Mouse (Mus musculus) testis, postnatal 14 days (tissue): ENCODE results near the gene Frmd7.

Experiments
- DNase-seq: peaks from one replicate; pipeline ENCODE4 v3.0.0; 2021; ENCODE audit warnings: low spot score

Frmd7 gene

DNA sequence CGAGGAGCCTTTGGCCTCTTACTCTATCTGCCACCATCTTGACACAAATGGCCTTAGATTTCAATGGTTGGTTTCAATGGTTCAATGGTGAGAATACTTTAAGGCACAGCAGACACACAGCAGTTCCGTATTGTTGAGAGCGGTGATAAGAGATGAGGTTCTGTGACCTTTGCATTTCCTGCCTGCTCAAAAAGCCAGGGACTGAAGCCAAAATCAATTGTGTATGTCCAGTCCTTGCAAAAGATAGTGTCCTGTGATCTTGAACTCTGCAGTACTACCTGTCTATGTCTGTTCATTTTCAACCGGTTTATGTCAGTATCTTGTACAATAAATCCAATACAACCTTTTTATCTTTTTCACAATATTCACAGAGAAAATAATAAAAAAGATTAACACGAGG lies 77.8 kb downstream of the Frmd7 start:
- no peak for DNase-seq

DNA sequence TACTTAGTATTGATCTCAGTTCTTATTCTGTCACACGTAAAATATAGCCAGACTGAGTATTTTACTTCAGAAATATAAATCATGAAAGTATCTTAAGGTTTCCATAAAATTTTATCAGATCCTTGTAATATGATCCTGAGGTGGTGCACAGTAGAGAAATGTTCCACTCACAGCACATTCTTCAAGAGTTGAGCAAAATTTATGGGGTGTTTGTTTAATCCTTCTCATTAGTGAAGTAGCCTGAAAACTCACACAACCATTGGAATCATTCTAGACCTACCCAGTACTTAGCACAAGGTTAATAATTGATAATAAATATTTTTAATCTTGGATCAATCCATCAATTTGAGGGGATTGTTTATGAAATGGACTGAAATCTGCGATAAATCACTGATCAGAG lies 78.7 kb downstream of the Frmd7 start:
- DNase-seq: no peak

DNA sequence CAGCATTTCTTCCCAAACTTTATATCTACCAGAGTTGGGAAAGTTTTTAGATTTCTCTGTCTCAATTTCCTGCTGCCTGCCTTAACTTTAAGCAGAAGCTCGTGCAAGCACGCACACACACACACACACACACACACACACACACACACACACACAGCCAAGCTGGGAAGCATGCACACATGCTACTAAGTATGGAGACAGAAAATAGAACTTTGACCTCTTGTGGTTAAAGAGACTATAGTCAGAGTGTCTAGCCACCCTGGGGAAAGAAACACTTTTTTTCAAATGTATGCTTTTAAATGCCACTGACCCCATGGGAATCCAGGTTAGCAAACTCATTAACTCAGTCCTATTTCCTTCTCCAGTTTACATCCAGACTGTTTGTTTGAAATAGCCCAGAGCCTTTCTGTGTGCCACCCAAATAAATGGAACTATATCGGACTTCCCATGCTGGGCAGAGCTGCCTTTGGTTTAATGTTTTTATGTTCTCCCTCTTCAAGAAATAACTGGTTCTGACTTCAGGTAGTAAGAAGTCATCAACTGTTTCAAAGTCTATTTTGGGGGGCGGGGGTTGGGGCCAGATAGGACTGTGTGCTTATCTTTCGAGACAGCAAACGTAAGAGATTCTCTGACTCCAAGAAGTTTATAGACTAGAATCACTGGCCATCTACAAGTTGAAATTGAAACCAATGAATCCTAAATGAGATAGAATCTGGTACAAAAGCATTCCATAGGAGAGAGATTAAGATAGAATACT lies 91.9 kb downstream of the Frmd7 start:
- no peak for DNase-seq
